Mouse (Mus musculus): ENCODE data around the gene Rlbp1.

Gene Rlbp1

DNA sequence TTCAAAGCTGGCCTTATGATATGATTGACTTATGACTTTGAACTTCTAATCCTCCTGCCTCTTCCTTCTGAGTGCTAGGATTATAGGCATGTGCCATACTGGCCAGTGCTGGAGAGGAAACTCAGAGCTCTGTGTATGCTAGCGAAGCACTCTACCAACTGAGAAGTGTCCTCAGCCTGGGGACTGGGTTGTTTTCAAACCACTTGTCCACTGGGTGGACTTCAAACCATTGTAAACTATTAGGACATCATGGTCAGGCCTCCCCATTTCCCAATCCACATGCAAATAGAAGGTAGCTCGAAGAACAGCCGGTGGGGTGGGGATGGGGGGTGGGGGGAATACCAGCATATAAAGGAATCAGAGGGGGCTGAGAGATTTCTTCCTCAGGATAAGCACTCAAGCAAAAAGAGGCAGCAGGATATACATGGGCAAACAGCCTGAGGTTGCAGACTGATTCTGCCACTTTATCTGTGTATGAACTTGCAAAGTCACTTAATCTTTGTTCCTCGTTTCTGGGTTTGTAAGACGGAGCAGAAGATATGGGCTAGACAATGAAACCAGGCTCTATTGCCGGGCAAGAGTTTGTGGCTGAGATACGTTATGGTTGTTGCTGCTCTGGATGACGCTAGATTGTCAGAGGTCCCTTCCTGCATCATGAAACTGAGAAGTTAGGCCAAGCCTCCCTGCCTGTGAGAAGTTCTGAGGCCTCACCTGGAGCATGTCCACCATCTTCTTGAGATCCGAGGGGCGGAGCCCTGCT, 10.2 kb downstream of the Rlbp1 start:
- no peak for DNase-seq (ENCODE audit: low spot score)

DNA sequence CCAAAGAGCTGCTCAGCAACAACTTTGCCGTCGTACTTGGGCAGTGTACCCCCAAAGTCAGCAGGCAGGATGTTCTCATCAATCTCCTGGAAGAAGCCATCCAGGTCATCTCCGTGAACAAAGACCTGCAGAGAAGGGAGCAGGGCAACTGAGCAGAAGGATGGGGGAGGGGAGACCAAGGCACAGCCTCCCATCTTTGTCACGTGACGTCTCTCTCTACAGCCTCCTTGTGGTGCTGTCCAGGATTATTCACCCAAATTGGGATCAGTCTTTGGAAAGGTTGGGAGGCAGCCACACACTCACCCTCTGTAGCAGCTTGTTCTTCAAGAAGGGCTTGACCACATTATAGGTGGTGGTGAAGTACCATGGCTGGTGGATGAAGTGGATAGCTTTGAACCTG, 11.3 kb downstream of the Rlbp1 start:
- DNase-seq (ENCODE audit: low spot score), result no peak

- DNase-seq (ENCODE audit: low spot score), result no peak
These were observed 12.8 kb downstream of the Rlbp1 start for GRCm38 (mm10) chr7:79374017-79374416.

- DNase-seq (ENCODE audit: low spot score), result peak; percentile 65
These were observed 15.4 kb downstream of the Rlbp1 start for GRCm38 (mm10) chr7:79371321-79371879.

DNA sequence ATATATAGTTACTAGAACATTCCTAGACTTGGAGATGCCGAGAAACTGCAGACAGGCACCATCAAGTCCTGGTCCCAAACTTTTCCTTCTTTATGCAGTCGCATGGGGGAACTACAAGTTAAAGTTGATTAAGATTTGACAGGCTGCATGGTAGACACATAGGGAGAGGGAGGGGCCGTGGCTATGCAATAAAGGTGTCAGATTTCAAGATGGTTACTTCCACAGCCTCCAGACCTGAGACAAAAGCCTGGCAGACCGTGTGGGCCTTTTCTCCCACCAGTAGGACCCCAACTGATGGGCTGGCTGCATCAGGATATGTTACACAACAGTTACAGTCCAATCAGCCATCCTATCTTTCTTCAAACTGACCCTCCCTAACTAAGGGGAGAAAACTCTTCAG, 17.4 kb downstream of the Rlbp1 start:
- DNase-seq (ENCODE audit: low spot score), result no peak

- no peak for DNase-seq (ENCODE audit: low spot score)
These were observed 18.2 kb downstream of the Rlbp1 start for GRCm38 (mm10) chr7:79368664-79369063.

- no peak for DNase-seq (ENCODE audit: low spot score)
These were observed 23.3 kb downstream of the Rlbp1 start for GRCm38 (mm10) chr7:79363370-79364043.

DNA sequence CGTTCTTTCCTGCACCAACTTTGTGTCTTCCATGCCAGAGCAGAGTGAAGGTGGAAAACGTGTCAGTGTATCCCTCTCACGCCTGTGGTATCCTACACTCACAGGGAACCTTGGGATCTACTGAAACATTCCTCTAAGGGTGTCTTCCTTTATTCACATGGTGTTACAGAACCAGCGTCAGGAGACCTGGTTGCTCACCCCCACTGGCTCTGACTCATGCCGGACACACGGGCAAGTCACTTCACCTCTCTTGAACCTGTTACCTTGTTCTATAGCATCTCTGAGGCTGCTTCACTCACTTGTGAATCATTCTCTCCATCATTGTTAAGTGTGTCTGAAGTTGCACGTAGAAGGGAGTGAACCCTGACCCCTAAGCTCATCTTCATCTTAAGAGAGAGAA, 24.0 kb downstream of the Rlbp1 start:
- DNase-seq (ENCODE audit: low spot score), result no peak

DNA sequence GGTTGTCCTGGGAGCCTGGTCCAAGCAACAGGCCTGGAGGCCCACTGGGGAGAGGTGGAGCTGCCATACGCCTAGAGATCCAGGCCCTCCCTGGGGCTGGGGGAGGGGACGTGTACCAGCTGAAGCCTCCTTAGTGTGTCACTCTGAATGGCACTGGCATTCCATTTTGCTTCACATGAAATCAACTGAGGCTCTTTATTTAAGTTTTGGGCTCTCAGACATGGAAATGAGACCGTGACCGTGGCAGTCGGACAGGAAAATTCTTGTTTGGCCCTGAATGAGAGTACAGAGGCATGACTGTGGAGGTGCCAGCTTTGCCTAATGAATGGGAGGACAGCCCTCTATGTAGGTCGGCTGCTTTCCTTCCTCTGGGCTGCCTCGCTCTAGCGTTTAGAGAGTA, 24.6 kb downstream of the Rlbp1 start:
- DNase-seq (ENCODE audit: low spot score), result no peak

GRCm38 (mm10) chr7:79360056-79360455, 26.8 kb downstream of the Rlbp1 start:
- DNase-seq (ENCODE audit: low spot score), result no peak

DNA sequence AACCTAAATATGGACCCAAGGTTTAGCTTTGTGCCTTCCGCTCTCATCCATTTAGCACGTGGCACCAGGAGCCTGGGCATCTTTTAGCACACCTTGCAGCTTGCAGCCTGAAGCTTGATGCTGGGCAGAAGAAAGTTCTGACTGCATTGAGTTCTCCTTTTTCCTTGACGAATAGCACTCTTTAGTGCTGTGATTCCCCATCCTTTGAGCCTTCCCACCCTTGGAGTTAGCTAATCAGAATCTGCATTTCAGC, 27.7 kb downstream of the Rlbp1 start:
- no peak for DNase-seq (ENCODE audit: low spot score)

DNA sequence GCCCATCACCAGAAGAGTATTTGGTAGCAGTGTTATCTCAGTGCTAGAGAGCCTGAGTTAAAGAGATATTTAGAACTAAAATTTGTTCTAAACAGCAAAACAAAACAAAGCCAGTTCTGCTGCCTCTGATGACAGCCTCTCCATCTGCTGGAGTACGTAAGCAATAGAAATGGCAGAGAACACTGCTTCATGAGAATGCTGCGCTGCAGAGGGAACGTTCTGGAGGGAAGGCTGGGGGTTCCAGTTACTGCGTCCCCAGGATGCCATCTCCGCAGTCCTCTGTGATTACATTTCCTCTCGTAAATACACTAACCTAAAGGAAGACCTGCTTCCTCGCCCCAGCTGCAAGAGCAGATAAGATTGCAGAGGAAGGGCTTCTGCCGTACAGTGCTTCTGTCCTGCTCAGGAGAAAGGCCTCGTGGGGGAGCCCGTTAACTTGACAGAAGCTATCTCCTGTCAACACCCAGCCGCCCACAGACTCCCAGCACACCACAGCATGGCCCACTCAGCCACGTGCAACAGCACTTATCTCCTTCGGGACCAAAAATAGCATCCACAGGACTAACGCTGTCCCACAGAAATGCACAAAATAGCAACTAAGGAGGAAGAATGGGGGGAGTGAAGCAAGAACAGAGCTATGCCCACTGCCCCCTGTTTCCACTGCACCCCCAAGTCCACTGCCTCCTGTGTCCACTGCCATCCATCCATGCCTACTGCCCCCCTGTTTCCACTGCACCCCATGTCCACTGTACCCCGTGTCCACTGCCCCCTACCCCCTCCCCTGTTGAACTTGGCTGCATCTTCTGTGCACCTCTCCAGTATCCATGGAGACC, 28.3 kb downstream of the Rlbp1 start:
- peak; percentile 67 for DNase-seq (ENCODE audit: low spot score)

GRCm38 (mm10) chr7:79349738-79350386, 37.0 kb downstream of the Rlbp1 start:
- peak; percentile 57 for DNase-seq (ENCODE audit: low spot score)

- DNase-seq (ENCODE audit: low spot score), result no peak
These were observed 38.0 kb downstream of the Rlbp1 start for GRCm38 (mm10) chr7:79348816-79349215.

GRCm38 (mm10) chr7:79347108-79347813, 39.6 kb downstream of the Rlbp1 start:
- DNase-seq (ENCODE audit: low spot score), result no peak

- DNase-seq (ENCODE audit: low spot score), result no peak
These were observed 40.2 kb downstream of the Rlbp1 start for GRCm38 (mm10) chr7:79346555-79347075.

- no peak for DNase-seq (ENCODE audit: low spot score)
These were observed 40.9 kb downstream of the Rlbp1 start for GRCm38 (mm10) chr7:79345902-79346301.

DNA sequence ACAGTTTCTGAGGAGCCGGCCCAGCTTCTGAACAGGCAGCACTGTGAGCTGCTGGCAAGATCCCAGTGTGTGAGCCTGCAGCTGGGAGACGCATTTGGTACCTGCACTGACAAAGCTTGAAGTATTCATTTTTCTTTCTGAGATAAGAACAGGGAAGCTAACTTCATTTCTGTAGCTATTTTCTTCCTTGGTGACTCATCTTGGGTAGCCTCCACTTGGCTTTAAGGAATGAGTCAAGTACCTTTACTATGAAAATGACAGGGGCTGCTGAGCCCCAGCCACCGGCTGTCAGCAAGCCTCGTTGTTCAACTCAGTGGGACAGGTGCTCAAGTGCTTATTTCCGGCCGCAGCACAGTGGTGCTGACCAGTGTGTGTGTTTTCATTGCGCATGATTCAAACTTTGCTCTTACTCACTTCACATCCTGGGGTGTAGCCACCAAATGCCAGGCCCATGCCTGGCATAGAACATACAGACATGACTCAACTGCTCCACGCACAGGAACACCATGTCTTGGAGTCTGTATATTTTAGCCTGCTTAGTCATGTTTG, 50.4 kb downstream of the Rlbp1 start:
- no peak for DNase-seq (ENCODE audit: low spot score)

- no peak for DNase-seq (ENCODE audit: low spot score)
These were observed 53.4 kb downstream of the Rlbp1 start for GRCm38 (mm10) chr7:79333419-79333818.

DNA sequence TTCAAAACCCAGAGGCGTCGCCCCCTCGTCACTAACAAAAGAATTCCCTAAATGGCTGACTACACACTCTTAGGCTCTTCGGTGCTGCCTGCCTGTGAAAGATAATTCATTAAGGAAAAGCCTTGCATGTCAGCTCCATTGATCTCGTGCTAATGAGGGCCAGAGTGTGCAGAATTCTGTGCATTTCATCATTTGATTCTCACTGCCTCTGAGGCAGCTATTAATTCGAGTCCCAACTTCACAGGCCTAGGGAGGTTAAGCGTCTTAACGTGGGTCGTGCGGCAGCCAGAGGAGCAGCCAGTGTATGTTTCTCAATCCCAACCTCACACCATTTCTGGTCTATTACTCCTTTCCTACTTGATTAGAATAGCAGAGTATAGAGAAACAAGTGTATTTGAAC, 55.7 kb downstream of the Rlbp1 start:
- no peak for DNase-seq (ENCODE audit: low spot score)

GRCm38 (mm10) chr7:79328769-79329168, 58.1 kb downstream of the Rlbp1 start:
- no peak for DNase-seq (ENCODE audit: low spot score)
